Mouse (Mus musculus) embryonic fibroblast, embryonic 13.5 days (primary cell): ENCODE results near the gene Gm21887.
"Not testable (repeated sequence)": the region's sequence is repeated elsewhere in the genome, so short reads cannot be mapped to it uniquely, and the experiment has no call there.

Source experiments
- CTCF ChIP-seq: IDR thresholded peaks from 2 replicates; pipeline ENCODE4 v1.5.1; 2011; ENCODE audit warnings: mild to moderate bottlenecking, control low read depth, low read length, moderate library complexity, borderline replicate concordance; ENCODE audit not compliant: insufficient read depth
- POLR2A ChIP-seq: IDR thresholded peaks from 2 replicates; pipeline ENCODE4 v1.6.1; 2011; ENCODE audit warnings: low read depth, mild to moderate bottlenecking, control low read depth, low read length, moderate library complexity

- TF ChIP-seq POLR2A, CTCF: not testable (repeated sequence)
Measured at GRCm38 (mm10) chrX:169976340-169976739, 33.1 kb upstream of the Gm21887 start.
